Mouse (Mus musculus): ENCODE measurements around the gene Cdc73. TPM values are rescaled to one million over a fixed set of nuclear protein-coding genes. Genes with fewer than 3 reads are reported as not detected.

The Cdc73 gene
- polyA plus RNA-seq, 1 experiment from 2014 or later = 22.3 TPM

DNA sequence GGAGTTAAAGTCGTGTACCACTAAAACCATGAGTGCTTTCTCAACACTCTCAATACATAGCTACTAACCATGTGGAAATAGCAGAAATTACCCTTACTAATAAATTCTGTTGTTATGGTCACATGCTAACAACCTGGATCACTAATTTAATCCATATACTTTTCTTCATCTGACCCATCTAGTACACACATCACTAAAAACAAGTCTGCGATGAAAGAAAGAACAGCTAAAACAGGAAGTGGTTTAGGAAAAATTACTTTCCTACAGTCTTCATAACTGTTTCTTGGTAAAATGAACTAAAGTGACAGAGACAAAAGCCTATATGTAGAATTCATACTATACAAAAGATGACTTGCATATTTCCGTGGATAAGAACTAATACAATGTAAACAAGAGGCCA lies 49.0 kb downstream of the Cdc73 start:
- 92% methylated on average over 3 of the region's 3 CpGs for WGBS
- no peaks in the 10 kb centered on the region for H3K27me3 ChIP-seq (ENCODE audit: control insufficient read depth, insufficient read depth, low read length)

DNA sequence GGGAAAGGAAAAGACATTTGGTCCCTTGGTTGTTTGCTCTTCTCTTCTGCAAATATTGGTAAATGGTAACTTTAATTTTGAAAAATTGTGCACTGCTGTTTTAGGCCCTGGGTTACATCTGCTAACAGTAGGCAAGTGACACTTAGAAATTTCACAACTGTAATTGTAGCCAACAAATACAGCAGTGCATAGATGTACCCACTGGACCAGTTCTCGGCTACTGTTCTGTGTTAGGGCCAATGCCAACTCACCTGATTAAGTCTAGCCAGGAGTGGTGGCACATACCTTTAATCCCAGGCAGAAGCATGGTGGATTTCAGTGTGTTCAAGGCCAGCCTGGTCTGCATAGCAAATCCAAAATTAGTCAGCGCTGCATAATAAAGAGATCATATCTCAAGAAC lies 52.4 kb downstream of the Cdc73 start:
- Histone ChIP-seq H3K27ac (replicated peaks; ENCODE audit: low read depth, low read length) (no peak overlapping the region), H3K36me3 (ENCODE audit: control insufficient read depth, insufficient read depth, low read length) (no peaks in the 10 kb centered on the region), H3K4me3 (ENCODE audit: low read depth, low read length) (no peak overlapping the region), H3K9me3 (ENCODE audit: control insufficient read depth, low read length) (no peaks in the 10 kb centered on the region), H3K4me1 (ENCODE audit: control insufficient read depth, insufficient read depth, low read length) (no peaks in the 10 kb centered on the region), H3K9ac (ENCODE audit: low read length) (no peak overlapping the region), H3K4me2 (ENCODE audit: low read depth, severe bottlenecking) (no peak overlapping the region), H3K27me3 (ENCODE audit: control insufficient read depth, insufficient read depth, low read length) (no peaks in the 10 kb centered on the region)
- DNase-seq (ENCODE audit: low spot score) (no peak), ATAC-seq (ENCODE audit: insufficient number of reproducible peaks, low FRiP score, low TSS enrichment, low read depth) (no peak)
- WGBS = 97% methylated on average over 2 of the region's 2 CpGs

More for the DNA sequence above, 49.0 kb downstream of the Cdc73 start:
- Histone ChIP-seq H3K4me1 (ENCODE audit: control insufficient read depth, insufficient read depth, low read length) (no peaks in the 10 kb centered on the region), H3K9me3 (ENCODE audit: control insufficient read depth, low read length) (no peaks in the 10 kb centered on the region), H3K4me3 (ENCODE audit: low read depth, low read length) (no peak overlapping the region), H3K4me2 (ENCODE audit: low read depth, severe bottlenecking) (no peak overlapping the region), H3K27ac (replicated peaks; ENCODE audit: low read depth, low read length) (no peak overlapping the region), H3K36me3 (ENCODE audit: control insufficient read depth, insufficient read depth, low read length) (no peaks in the 10 kb centered on the region), H3K9ac (ENCODE audit: low read length) (no peak overlapping the region)
- ATAC-seq (ENCODE audit: insufficient number of reproducible peaks, low FRiP score, low TSS enrichment, low read depth) = no peak
- no peak for DNase-seq (ENCODE audit: low spot score)

DNA sequence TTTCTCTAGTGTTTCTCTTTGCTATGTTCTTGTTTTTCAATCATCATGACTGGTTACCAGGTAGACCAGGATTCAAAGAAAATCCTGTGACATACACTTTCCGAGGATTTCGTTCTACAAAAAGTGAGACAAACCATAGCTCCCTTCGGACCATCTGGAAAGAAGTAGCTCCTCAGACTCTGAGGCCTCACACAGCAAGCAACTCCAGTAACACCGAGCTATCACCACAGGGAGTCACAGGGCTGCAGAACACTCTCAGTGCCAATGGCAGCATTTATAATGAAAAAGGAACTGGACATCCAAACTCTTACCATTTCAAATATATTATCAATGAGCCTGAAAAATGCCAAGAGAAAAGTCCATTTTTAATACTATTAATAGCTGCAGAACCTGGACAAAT lies 56.5 kb downstream of the Cdc73 start:
- DNase-seq (ENCODE audit: low spot score) = no peak
- Histone ChIP-seq H3K36me3 (ENCODE audit: control insufficient read depth, insufficient read depth, low read length) (no peaks in the 10 kb centered on the region), H3K27me3 (ENCODE audit: control insufficient read depth, insufficient read depth, low read length) (no peaks in the 10 kb centered on the region), H3K4me2 (ENCODE audit: low read depth, severe bottlenecking) (no peak overlapping the region), H3K9ac (ENCODE audit: low read length) (no peak overlapping the region), H3K4me3 (ENCODE audit: low read depth, low read length) (no peak overlapping the region), H3K4me1 (ENCODE audit: control insufficient read depth, insufficient read depth, low read length) (no peaks in the 10 kb centered on the region), H3K9me3 (ENCODE audit: control insufficient read depth, low read length) (no peaks in the 10 kb centered on the region), H3K27ac (replicated peaks; ENCODE audit: low read depth, low read length) (no peak overlapping the region)
- ATAC-seq (ENCODE audit: insufficient number of reproducible peaks, low FRiP score, low TSS enrichment, low read depth) = no peak
- 80% methylated on average over 4 of the region's 4 CpGs for WGBS

DNA sequence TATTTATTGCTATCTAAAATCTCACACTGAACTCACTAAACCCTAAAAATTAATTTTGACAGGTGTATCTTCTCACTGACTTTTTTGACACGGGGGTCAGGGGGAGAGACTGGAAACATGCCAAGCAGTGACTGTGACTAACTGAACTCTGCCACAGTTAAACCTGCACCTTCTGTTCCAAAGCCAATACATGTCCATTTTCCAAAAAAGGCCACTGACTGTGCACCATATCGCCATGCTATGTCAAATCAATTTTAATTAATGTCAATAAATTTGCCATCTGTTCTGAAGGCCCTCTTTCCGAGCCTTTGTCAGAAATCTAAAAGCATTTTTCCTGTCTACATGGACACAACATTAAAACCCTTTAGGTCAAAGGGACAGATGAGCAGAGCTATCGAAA lies 57.3 kb downstream of the Cdc73 start:
- 81% methylated on average over 4 of the region's 4 CpGs for WGBS
- ATAC-seq (ENCODE audit: insufficient number of reproducible peaks, low FRiP score, low TSS enrichment, low read depth) (no peak), DNase-seq (ENCODE audit: low spot score) (no peak)
- H3K27ac ChIP-seq (replicated peaks; ENCODE audit: low read depth, low read length) = no peak overlapping the region
- no peaks in the 10 kb centered on the region for H3K36me3 ChIP-seq (ENCODE audit: control insufficient read depth, insufficient read depth, low read length)
- no peaks in the 10 kb centered on the region for H3K27me3 ChIP-seq (ENCODE audit: control insufficient read depth, insufficient read depth, low read length)
- H3K4me2 ChIP-seq (ENCODE audit: low read depth, severe bottlenecking) = no peak overlapping the region
- H3K4me1 ChIP-seq (ENCODE audit: control insufficient read depth, insufficient read depth, low read length) = no peaks in the 10 kb centered on the region
- H3K9ac ChIP-seq (ENCODE audit: low read length) = no peak overlapping the region
- H3K9me3 ChIP-seq (ENCODE audit: control insufficient read depth, low read length) = no peaks in the 10 kb centered on the region
- no peak overlapping the region for H3K4me3 ChIP-seq (ENCODE audit: low read depth, low read length)

DNA sequence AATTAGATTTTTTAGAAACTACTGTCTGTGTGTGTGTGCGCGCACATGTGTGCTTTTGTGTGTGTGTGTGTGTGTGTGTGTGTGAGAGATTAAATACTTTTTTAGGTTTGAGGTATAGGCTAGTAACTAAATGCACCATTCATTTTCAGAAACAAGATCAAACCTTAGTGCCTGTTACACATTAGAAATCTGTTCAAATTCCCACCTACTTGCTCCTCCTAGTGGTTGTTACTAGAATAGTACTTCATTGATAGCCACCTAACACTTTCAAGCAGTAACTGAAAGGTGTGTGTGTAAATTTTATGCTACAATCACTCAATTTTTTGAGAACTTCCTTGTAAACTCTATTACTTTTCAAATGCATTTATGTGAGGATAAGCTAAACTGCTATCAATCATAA lies 58.5 kb downstream of the Cdc73 start:
- H3K9me3 ChIP-seq (ENCODE audit: control insufficient read depth, low read length) = no peaks in the 10 kb centered on the region
- no peaks in the 10 kb centered on the region for H3K36me3 ChIP-seq (ENCODE audit: control insufficient read depth, insufficient read depth, low read length)
- 92% methylated on average over 2 of the region's 2 CpGs for WGBS
- no peak overlapping the region for H3K4me2 ChIP-seq (ENCODE audit: low read depth, severe bottlenecking)
- H3K27me3 ChIP-seq (ENCODE audit: control insufficient read depth, insufficient read depth, low read length) = no peaks in the 10 kb centered on the region
- DNase-seq (ENCODE audit: low spot score) (no peak), ATAC-seq (ENCODE audit: insufficient number of reproducible peaks, low FRiP score, low TSS enrichment, low read depth) (peak; percentile 54; the same call in 1 of the 2 replicates)
- H3K27ac ChIP-seq (replicated peaks; ENCODE audit: low read depth, low read length) = no peak overlapping the region
- no peak overlapping the region for H3K9ac ChIP-seq (ENCODE audit: low read length)
- no peaks in the 10 kb centered on the region for H3K4me1 ChIP-seq (ENCODE audit: control insufficient read depth, insufficient read depth, low read length)
- H3K4me3 ChIP-seq (ENCODE audit: low read depth, low read length) = no peak overlapping the region

DNA sequence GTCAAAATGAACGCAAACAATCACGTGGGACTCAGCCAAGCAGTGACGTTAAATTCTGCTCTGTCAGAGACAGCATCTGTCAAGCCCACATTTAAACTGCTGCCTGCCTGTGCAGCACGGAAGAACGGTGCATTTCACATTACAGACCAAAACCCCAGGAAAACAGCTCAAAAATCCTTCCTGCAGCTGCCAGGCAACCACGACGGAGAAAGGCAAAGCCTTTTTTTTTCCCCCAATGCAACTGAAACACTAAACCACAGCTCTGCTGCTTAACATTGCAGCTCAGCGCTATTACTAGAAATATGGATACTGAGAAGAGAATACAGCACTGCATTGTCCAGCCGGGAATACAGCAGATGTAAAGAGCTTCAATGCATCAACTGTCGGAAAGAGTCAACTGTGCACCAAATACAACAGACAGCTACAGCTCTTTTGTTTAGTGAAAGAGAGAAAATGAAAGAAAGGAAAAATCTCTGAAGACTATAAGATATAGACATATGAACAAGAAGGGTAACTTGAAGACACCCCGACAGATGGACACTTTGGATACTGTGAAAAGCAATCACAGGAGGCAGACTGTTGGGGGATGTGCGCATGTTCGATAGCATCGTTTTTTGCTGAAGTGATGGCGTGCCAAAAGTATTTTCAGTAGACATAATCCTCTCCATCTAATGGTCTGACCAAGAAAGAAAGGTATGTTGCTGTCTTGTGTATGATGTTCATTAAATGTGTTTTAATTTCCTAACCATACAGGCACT lies 61.9 kb downstream of the Cdc73 start, which contains the start of gene B3galt2:
TSS of gene B3galt2 (plus strand) at position 15 of the 758 bp plus-strand sequence.
- no peaks in the 10 kb centered on the region for H3K4me1 ChIP-seq (ENCODE audit: control insufficient read depth, insufficient read depth, low read length)
- no peaks in the 10 kb centered on the region for H3K36me3 ChIP-seq (ENCODE audit: control insufficient read depth, insufficient read depth, low read length)
- no peaks in the 10 kb centered on the region for H3K27me3 ChIP-seq (ENCODE audit: control insufficient read depth, insufficient read depth, low read length)
- H3K27ac ChIP-seq (replicated peaks; ENCODE audit: low read depth, low read length) = no peak within 1 kb of the TSS
- 75% methylated on average over 15 of the region's 15 CpGs for WGBS
- H3K9ac ChIP-seq (ENCODE audit: low read length) = no peak within 1 kb of the TSS
- no peaks in the 10 kb centered on the region for H3K9me3 ChIP-seq (ENCODE audit: control insufficient read depth, low read length)
- ATAC-seq (ENCODE audit: insufficient number of reproducible peaks, low FRiP score, low TSS enrichment, low read depth) (no peak), DNase-seq (ENCODE audit: low spot score) (no peak)
- H3K4me3 ChIP-seq (ENCODE audit: low read depth, low read length) = no peak within 1 kb of the TSS
- H3K4me2 ChIP-seq (ENCODE audit: low read depth, severe bottlenecking) = no peak within 1 kb of the TSS

DNA sequence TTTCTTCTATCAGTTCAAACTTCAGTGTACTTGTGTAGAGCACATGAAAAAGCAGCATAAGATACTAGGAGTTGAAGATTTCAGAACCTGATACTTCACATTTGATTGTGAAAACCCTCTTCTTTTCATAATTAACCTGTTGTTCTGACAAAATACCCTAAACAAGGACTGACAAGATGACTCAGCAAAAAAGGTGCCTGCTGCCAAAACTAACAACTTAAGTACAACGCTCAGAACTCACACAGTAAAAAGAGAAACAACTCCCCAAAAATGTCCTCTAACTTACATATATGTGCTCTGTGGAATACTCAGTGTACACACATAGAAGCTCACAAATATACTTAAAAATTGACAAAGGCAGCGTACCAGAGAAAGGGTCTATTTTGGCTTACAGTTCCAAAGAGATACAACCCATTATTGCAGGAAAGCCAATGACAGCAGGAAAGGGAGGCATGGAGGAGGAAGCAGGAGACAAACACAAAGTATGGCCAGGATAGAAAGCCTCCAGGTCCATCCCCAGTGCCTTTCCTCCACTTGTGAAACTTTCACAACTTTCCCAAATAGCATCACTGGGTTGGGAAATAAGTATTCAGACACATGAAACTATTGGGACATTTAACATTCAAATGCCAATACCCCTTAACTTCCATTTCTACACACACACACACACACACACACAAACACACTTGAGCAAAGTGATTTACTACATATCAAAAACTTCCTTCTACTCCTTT lies 69.7 kb downstream of the Cdc73 start:
- no peaks in the 10 kb centered on the region for H3K9me3 ChIP-seq (ENCODE audit: control insufficient read depth, low read length)
- H3K4me2 ChIP-seq (ENCODE audit: low read depth, severe bottlenecking) = no peak overlapping the region
- 91% methylated on average over 2 of the region's 2 CpGs for WGBS

DNA sequence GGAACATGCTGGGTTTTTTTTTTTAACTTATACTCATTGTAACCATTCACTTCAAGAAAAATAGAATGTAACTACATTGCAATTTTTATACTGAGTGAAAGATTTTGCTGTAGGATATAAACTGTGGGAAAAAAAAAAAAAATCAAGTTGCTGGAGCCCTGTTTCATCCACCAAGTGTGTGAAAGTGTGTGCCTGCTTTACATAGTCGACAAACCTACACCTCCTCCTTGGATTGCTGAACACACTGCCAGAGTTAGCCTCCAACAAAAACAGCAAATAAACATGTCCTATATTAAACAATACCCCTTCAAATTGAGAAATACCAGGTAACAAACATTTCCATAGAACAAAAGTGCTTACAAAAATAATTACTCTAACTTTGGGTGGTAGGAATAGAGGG lies 70.3 kb downstream of the Cdc73 start:
- WGBS = 79% methylated on average over 1 of the region's 1 CpGs
- no peak overlapping the region for H3K27ac ChIP-seq (replicated peaks; ENCODE audit: low read depth, low read length)
- no peaks in the 10 kb centered on the region for H3K36me3 ChIP-seq (ENCODE audit: control insufficient read depth, insufficient read depth, low read length)
- no peak overlapping the region for H3K4me3 ChIP-seq (ENCODE audit: low read depth, low read length)
- no peak overlapping the region for H3K4me2 ChIP-seq (ENCODE audit: low read depth, severe bottlenecking)
- no peaks in the 10 kb centered on the region for H3K4me1 ChIP-seq (ENCODE audit: control insufficient read depth, insufficient read depth, low read length)
- no peaks in the 10 kb centered on the region for H3K27me3 ChIP-seq (ENCODE audit: control insufficient read depth, insufficient read depth, low read length)
- no peaks in the 10 kb centered on the region for H3K9me3 ChIP-seq (ENCODE audit: control insufficient read depth, low read length)
- H3K9ac ChIP-seq (ENCODE audit: low read length) = no peak overlapping the region
- no peak for DNase-seq (ENCODE audit: low spot score)
- no peak for ATAC-seq (ENCODE audit: insufficient number of reproducible peaks, low FRiP score, low TSS enrichment, low read depth)

More for the DNA sequence above, 69.7 kb downstream of the Cdc73 start:
- ATAC-seq (ENCODE audit: insufficient number of reproducible peaks, low FRiP score, low TSS enrichment, low read depth) (no peak), DNase-seq (ENCODE audit: low spot score) (no peak)
- Histone ChIP-seq H3K36me3 (ENCODE audit: control insufficient read depth, insufficient read depth, low read length) (no peaks in the 10 kb centered on the region), H3K9ac (ENCODE audit: low read length) (no peak overlapping the region), H3K27ac (replicated peaks; ENCODE audit: low read depth, low read length) (no peak overlapping the region), H3K27me3 (ENCODE audit: control insufficient read depth, insufficient read depth, low read length) (no peaks in the 10 kb centered on the region), H3K4me1 (ENCODE audit: control insufficient read depth, insufficient read depth, low read length) (no peaks in the 10 kb centered on the region), H3K4me3 (ENCODE audit: low read depth, low read length) (no peak overlapping the region)

Data from limb, embryonic 11.5 days (tissue).